Mouse (Mus musculus) brown adipose tissue, adult 24 weeks (tissue): ENCODE measurements at regions not wholly inside any gene's neighbourhood (a gene's known extent, or its start where the extent isn't known, plus 50 kb on each side); places are given as distances from the start of the nearest gene placed in this dataset.
"Not testable (repeated sequence)": the region's sequence is repeated elsewhere in the genome, so short reads cannot be mapped to it uniquely, and the experiment has no call there.

Source experiments
- H3K27ac ChIP-seq: fragments of 200-500 bp; replicated peaks from 2 replicates; pipeline ENCODE4 v1.5.1; 2012; ENCODE audit warnings: low read depth, mild to moderate bottlenecking, low read length
- H3K4me1 ChIP-seq: fragments of 200-500 bp; 2 replicates; pipeline ENCODE4 v1.6.1; 2012; ENCODE audit warnings: low read length, mixed read lengths; ENCODE audit not compliant: control insufficient read depth, insufficient read depth, insufficient read length
- H3K4me3 ChIP-seq: fragments of 200-500 bp; 2 replicates; pipeline ENCODE4 v1.5.1; 2012; ENCODE audit warnings: low read depth, mild to moderate bottlenecking, low read length, moderate library complexity; ENCODE audit not compliant: insufficient read depth

DNA sequence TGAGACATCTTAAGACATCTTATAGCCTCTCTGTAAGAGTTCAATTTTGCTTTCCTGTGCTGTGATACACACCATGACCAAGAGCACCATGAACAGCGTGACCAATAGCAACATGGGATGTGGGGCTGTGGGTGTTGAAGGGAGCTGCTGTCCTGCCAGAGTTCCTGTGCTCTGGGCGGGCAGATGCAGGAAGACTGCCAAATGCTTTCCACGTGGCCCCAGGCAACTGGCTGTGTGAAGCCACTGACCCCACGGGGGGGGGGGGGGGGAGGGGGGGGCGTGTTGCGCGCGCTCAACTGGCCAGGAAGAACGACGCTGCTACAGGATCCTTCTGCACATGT, 104.5 kb upstream of the Ipo5 start:
- Histone ChIP-seq H3K4me3 (no peak overlapping the region), H3K4me1 (no peaks in the 10 kb centered on the region), H3K27ac (no peak overlapping the region)

DNA sequence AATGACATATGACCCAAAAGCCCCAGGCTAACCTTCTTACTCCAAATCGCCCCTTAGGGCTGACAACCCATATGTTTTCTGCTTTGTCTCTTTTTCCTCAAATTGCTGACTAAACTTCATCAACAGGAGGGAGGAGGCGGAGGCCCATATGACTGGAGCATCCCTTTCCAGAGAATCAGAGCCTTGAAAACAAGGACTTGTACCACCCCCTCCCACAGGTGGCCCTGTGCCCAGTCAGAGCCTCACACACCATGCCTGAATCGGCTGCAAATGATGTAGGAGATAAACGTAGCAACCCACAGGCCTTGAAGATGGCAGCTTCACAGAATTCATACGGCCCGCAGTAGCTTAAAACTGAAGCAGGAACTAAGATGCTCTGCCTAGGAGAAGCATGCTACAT, 101.7 kb upstream of the Ipo5 start:
- Histone ChIP-seq H3K4me1 (no peaks in the 10 kb centered on the region), H3K4me3 (no peak overlapping the region), H3K27ac (no peak overlapping the region)

DNA sequence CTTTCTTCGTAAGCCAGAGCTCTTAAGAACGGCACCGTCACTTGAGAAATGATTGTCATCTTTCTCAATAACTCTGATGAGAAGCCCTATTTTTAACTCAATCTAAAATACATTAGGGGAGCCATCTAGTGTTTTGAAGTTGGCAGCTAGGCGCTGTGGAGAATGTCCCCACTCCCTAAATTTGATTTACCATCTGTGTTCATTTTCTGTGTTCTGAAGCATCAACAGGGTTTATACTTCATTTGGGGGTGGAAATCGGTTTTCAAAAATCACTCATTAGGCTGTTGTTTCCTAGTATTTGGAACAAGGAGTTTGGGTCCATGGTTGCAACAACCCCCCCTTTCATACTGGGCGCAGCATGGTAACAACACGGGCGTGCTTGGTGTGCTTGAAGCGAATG, 97.1 kb upstream of the Ipo5 start:
- Histone ChIP-seq H3K27ac (no peak overlapping the region), H3K4me3 (no peak overlapping the region), H3K4me1 (no peaks in the 10 kb centered on the region)

DNA sequence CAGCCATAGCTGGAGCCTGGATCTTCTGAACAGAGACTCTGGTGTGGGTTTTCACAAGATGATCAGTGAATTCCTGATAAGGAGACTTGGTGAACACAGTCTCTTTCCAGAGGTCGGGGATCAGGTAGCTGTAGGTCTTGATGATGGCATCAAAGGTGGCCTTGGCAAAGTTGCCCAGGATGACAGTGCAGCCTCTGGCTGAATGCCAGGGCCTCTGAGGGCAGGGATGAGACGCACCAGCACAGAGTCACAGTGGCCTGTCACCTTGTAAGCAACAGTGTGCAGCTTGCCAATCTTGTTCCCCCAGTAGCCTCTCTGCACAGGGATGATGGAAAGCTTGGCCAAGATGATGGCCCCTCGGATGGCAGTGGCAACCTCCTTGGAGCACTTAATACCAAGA, 95.9 kb upstream of the Ipo5 start:
- not testable (repeated sequence) for H3K4me1 ChIP-seq, H3K4me3 ChIP-seq, H3K27ac ChIP-seq

DNA sequence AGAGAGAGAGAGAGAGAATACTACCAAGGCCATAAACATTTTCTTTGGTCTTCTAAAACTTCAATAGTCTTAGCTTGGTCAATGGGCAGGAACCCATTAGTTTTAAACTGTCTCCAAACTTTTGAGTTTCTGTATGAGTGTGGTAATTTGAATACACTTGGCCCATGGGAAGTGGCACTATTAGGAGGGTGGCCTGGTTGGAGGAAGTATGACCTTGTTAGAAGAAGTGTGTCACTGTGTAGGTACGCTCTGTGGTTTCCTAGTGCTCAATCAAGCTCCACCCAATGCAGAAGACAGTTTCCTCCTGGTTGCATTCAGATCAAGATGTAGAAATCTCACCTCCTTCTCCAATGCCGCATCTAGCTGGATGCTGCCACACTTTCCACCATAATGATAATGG, 94.5 kb upstream of the Ipo5 start:
- Histone ChIP-seq H3K4me1 (no peaks in the 10 kb centered on the region), H3K27ac (no peak overlapping the region), H3K4me3 (no peak overlapping the region)

DNA sequence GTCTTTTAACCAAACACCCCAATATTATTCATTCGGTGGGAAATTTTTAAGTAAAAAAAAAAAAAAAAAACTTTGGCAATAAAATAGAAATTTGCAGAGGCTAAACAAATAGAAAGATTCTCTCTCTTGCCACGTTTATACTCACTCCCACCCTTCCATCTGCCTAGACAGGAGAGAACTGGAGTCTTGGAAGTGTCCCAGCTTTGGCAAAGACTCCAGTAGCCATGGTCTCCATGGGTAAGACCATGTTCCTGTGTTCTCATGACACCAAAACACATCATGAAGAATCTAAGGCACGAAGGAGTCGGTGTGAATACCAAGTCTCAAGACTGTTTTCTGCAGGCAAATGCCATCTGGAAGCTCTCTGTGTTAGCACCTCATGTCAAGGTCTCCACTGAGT, 84.8 kb upstream of the Ipo5 start:
- no peaks in the 10 kb centered on the region for H3K4me1 ChIP-seq
- H3K27ac ChIP-seq: no peak overlapping the region
- no peak overlapping the region for H3K4me3 ChIP-seq

DNA sequence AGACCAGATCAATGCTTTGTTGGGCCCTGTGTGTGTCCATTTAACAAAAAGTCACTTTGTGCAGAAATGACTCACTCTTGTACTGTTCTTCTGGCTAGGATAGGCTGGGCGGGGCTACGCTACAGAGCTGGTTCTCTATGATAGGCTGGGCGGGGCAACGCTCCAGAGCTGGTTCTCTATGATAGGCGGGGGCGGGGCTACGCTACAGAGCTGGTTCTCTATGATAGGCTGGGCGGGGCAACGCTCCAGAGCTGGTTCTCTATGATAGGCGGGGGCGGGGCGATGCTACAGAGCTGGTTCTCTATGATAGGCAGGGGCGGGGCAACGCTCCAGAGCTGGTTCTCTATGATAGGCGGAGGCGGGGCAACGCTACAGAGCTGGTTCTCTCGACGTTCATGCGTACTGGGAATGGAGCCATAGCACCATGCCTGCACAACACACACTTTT, 80.6 kb upstream of the Ipo5 start:
- H3K4me3 ChIP-seq, H3K4me1 ChIP-seq, H3K27ac ChIP-seq: not testable (repeated sequence)

DNA sequence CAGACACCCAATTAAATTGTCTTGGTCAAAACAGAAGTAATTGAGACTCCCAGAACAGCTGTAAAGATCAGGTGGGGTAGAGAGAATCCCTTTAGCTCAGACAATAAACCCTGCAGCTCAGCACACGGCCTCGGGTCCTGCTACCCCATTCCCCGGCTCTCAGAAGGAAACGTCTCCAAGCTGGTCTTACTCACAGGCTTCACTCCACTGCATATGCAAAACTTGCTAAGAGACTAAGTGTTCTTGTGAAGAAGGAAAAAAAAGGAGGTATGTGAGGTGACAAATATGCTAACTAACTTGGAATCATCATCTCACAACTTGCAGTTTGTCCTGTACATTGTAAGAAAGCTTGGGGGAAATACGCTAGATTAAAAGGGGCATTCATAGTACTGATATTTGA, 79.6 kb upstream of the Ipo5 start:
- Histone ChIP-seq H3K4me1 (peaks cover 6% of the 10 kb centered on the region; the same call in 1 of the 2 replicates), H3K4me3 (no peak overlapping the region), H3K27ac (no peak overlapping the region)

DNA sequence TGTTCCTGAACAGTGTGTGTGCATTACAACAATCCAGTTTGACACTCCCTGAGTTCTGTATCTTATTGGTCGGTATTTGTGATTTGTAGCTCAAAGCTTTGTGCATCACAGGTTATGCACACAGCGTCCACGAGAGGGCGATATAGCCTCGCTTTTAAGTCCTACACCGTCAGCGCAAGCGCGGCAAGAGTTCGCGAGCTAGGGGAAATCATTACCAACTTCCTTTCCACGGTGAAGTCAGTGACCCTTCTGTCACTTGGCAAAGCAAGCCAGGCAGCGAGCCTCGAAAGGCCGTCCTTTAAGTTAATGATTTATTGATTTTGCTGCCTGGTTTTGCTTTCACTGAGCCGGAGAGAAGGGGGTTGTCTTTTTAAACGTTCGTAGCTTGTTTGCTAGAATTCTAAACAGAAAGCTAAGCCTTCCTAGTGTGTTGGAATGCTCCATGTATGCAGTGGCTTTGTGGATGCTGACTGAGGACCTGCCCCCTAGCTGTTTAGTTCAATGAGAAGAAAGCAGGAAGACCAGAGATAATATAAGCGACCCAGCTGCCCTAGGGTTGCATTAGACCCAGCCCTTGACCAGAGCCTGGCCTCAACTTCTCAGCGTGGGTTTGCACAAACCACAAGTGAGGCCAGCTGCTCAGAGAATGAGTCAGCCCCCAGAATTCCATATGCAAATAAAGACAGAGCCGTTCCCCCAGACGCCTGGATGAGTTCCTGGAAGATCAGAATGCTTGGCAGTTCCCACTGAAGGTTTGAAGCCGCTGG, 79.0 kb upstream of the Ipo5 start:
- peak overlapping the region; percentile 54 for H3K4me3 ChIP-seq
- H3K27ac ChIP-seq: peak overlapping the region; percentile 81
- H3K4me1 ChIP-seq: peaks cover 6% of the 10 kb centered on the region; the same call in 1 of the 2 replicates

DNA sequence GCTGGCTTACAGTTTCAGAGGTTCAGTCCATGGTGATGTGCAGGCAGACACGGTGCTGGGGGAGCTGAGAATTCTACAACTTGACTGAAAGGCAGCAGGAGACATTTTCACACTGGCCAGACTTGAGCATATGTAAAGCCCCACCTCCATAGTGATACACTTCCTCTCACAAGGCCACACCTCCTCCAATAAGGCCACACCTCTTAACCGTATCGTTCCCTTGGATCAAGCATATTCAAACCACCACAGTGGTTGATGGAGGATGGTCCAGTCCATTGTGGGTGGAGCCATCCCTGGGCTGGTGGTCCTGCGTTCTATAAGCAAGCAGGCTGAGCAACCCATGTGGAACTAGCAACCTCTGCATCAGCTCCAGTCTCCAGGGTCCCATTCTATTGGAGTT, 76.2 kb upstream of the Ipo5 start:
- peaks cover 6% of the 10 kb centered on the region; the same call in 1 of the 2 replicates for H3K4me1 ChIP-seq

DNA sequence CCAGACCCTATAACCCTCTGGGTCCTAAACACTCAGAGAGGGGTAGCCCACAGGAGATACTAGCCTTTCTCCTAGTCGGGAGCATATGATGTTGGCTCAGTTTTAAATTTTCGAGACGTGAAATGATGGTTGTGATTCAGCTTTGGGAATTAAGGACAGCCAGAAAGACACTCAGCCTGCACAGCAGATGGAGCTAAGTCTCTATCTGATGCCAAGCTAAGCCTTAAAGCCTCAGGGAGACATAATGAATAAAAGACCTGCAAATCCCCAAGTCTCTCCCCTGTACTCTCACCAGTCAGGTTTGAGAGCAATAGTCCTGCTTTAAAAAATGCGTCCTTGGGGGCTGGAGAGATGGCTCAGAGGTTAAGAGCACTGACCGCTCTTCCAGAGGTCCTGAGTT, 75.3 kb upstream of the Ipo5 start:
- no peak overlapping the region for H3K4me3 ChIP-seq
- no peak overlapping the region for H3K27ac ChIP-seq
- peaks cover 6% of the 10 kb centered on the region; the same call in 1 of the 2 replicates for H3K4me1 ChIP-seq

More for the DNA sequence above, 76.2 kb upstream of the Ipo5 start:
- Histone ChIP-seq H3K27ac (no peak overlapping the region), H3K4me3 (no peak overlapping the region)

DNA sequence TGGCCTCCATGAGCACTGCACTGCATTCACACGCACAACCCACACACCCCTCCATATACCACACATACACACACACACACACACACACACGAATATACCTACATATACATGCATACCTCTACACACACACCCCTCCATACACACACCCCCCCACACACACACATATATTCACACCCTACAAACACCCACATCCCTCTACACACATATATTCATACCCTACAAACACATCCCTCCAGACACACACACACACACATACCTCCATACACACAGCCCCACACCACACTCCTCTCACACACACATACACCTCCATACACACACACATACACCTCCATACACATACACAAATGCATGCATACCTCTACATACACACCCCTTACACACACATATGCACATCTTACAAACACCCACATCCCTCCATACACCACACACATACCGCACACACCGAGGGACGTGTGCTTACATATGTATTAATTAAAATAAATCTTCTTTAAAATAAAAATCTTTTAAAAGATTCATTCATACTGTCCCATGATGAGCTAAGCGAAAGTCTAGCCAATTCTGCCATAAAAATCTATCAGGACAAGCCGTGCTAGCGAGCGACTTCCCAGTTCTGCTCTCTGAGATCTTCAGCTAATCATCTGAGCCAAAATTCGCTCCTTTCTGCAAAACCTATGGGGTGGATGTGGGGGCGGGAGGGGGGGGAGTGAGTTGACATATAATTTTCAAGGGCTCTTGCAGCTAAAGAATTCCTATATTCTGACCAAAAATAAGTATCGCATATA, 74.3 kb upstream of the Ipo5 start:
- Histone ChIP-seq H3K4me1 (peaks cover 6% of the 10 kb centered on the region; the same call in 1 of the 2 replicates), H3K4me3 (no peak overlapping the region), H3K27ac (no peak overlapping the region)

DNA sequence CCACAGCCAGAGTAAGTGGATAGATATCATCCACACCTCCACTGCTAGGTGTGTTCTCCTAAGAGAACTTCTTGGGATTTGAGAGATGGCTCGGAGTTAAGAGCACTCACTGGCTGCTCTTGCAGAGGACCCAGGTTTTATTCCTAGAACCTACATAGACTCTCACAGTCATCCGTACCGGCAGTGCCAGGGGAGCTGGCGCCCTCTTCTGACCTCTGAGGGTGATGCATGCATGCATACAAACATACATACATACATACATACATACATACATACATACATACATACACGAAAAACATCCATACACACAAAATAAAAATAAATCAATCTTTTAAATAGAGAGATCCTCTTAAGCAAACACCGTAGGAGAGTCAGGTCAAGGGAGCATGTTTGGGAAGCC, 70.1 kb upstream of the Ipo5 start:
- peaks cover 4% of the 10 kb centered on the region; the same call in 1 of the 2 replicates for H3K4me1 ChIP-seq
- H3K4me3 ChIP-seq: peak overlapping the region; percentile 46; the same call in 1 of the 2 replicates
- H3K27ac ChIP-seq: peak overlapping the region; percentile 69; the same call in 1 of the 2 replicates

DNA sequence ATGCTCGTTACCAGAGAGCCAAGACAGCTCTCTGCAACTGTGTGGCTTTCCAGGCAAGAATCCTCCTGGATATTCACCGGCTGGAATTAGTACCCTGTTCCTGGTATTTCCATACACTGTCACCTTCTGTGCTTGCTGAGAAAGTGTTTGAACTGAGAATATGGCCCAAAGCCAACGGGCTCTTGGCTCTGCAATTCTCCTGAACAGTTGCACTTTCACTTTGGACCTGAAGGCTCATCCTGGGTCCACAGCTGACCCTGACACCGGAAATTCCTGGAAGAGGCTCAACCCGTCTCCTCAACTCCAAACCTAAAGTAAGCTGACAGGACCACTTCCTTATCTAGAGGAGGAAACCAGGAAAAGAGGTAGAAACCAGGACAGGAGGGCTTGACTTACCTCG, 69.7 kb upstream of the Ipo5 start:
- H3K27ac ChIP-seq: peak overlapping the region; percentile 69
- H3K4me3 ChIP-seq: peak overlapping the region; percentile 46
- H3K4me1 ChIP-seq: peaks cover 4% of the 10 kb centered on the region; the same call in 1 of the 2 replicates

DNA sequence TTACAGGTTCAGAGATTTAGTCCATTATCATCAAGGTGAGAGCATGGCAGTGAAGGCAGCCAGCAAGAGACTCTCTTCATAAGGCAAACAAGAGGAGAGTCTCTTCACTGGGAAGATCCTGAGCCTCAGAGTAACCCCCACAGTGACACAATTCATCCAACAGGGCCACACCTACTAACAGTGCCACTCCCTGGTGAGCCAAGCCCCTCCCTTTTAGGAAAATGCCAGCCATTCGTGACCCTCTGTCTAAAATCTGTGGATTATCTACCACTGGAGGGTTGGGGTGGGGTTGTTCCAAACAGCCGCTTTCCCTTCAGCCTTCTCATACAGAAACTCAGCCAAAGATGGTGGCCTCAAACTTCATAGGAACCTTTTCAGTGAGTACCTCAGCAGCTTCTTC, 65.9 kb upstream of the Ipo5 start:
- H3K4me1 ChIP-seq: peaks cover 4% of the 10 kb centered on the region; the same call in 1 of the 2 replicates
- H3K4me3 ChIP-seq: no peak overlapping the region
- H3K27ac ChIP-seq: no peak overlapping the region
